Mouse (Mus musculus) adrenal gland, postnatal 25 days (tissue): ENCODE results near the gene Samd14. TPM values are rescaled to one million over a fixed set of nuclear protein-coding genes. Genes with fewer than 3 reads are reported as not detected.
A peak's percentile ranks its signal among the peaks of the same experiment; 100 is the strongest.
"Not testable (repeated sequence)": the region's sequence is repeated elsewhere in the genome, so short reads cannot be mapped to it uniquely, and the experiment has no call there.

Experiments
- DNase-seq: peaks from one replicate; pipeline ENCODE4 v3.0.0; 2021; ENCODE audit warnings: mixed read lengths
- total RNA-seq: library from RNA; stranded (reverse); gene quantifications from 2 replicates; pipeline ENCODE4 v1.2.3, GENCODE M21; 2021

The Samd14 gene
- total RNA-seq, 1 experiment from 2014 or later = 4.4 TPM

- DNase-seq = peak; percentile 87
Observed at GRCm38 (mm10) chr11:95006525-95007219, 3.0 kb upstream of the Samd14 start.

DNA sequence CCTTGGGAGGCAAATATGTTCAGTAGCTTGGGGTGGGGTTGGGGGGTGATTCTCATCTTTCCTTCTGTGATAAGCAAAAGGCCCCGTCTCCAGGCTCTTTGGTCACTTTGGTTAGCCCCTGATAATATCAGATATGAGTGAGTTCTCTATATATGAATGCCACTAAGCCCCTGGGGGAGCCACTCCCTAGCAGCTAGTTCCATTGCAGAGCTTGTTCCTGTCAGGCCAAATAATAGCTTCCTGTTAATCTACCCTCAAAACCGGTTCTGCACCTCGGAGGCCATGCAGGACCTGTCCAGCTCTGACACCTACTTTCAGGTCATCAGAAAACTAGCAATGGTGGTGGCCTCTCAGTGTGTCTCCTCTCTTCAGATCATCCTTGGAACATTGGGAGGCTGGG lies 2.3 kb upstream of the Samd14 start:
- DNase-seq = no peak

GRCm38 (mm10) chr11:95008661-95009628 lies 734 bp upstream of the Samd14 start:
- no peak for DNase-seq

- peak; percentile 32 for DNase-seq
Observed at GRCm38 (mm10) chr11:95010141-95010739, 561 bp downstream of the Samd14 start.

- not testable (repeated sequence) for DNase-seq
Observed at GRCm38 (mm10) chr11:95010841-95011403, 1.2 kb downstream of the Samd14 start.

DNA sequence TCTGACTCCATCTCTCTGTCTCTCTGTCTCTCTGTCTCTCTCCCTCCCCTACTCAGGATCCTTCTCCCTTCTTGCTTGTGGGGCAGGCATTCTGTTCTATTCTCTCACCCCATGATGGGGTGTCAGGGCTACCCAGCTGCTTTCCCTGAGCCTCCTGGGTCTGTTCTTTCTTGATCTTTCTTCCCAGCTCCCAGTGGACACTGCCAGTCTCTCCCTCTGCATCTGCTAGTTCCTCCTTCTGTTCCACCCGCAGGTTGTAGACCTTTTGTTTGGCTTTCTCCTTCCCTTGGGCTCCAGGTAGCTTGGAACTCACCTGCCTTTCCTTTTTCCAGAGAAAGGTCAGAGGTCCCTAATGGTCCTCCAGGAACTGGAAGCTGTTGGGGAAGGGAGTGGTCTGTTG lies 1.7 kb downstream of the Samd14 start:
- DNase-seq = no peak

DNA sequence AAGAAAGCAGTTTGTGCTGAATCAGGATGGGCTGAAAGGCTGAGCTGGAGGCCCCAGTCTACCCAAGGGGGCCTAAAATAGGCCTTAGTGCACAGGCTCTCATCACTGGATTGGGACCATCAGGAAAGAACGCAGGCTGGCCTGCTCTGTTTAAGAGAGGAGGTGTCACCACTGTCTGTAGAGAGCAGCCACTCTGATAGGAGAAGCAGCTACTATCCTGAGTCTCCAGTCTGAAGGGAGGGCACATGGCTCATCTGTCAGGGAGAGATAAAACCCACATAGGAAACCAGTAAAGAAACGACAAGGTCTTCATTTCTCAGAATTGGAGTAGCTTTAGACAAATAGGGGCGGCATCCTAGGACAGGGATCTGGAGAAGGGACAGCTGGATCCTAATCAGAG lies 2.4 kb downstream of the Samd14 start:
- DNase-seq = no peak

DNA sequence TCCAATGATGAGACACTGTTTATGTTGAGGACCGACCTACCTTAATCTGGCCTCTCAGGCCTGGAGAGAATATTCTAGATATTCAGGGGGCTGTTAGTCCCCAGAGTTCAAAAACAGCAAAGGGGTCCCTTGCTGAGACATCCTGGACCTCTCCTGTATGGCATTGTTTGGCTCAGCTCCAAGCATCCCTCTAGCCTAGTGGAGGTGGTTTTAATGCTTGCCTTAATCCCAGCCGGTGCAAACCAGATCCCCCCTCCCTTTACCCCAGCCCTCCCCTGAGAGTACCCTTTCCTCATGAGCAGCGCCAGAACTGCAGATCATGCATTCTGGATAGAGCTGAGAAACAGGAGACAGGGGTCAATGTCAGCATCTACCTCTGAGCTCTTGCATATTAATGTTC lies 2.8 kb downstream of the Samd14 start:
- no peak for DNase-seq

DNA sequence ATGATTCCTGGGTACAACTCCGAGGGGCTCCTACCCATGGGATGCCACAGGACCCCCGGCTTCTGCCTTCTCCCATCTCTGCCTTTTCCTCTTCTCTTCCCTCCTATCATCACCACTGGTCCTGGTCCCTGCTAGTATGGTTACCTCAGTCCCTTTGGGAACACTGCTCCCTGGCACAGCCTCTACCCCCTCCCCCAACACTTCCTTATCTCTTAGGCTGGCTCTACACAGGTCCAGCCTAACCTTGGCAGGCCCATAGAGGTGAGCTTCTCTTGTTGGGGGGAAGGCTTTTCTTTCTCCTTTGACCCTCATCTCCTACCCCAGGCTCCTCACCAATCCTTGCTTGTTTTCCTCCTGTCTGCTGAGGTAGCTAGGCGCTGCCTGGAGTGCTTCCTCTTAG lies 5.8 kb downstream of the Samd14 start:
- no peak for DNase-seq

DNA sequence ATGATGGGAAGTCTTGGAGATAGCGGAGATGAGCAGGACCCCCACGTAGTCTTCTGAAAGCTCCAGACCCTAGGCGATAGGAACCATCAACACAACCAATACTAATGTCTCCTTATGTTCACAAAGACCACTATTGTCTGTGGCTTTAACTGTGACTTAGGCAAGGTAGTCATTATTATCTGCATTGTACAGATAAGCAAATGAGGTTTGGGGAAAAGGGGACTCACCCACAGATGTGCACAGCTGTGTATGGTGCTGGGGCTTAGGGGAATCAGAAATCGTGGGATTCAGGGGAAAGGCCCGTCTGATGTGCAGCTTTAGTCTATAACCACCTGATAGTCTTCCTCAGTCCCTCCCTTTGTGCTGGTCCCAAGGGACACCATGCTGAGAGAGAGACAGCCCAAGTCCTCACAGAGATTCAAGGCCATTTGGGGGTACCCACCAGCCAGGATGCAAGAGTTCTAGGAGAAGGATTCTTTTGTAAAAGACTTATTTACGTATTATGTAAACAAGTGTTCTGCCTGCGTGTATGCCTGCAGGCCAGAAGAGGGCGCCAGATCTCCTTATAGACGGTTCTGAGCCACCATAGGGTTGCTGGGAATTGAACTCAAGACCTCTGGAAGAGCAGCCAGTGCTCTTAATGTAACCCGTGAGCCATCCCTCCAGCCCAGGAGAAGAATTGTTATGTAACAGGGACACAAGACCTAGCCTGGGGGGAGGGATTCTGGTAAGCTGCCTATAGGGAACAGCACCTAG lies 12.7 kb downstream of the Samd14 start:
- no peak for DNase-seq

GRCm38 (mm10) chr11:95023481-95023880 lies 13.8 kb downstream of the Samd14 start:
- DNase-seq = no peak

GRCm38 (mm10) chr11:95024439-95025184 lies 14.9 kb downstream of the Samd14 start:
- no peak for DNase-seq

- DNase-seq = no peak
Observed at GRCm38 (mm10) chr11:95025227-95026012, 15.7 kb downstream of the Samd14 start.

DNA sequence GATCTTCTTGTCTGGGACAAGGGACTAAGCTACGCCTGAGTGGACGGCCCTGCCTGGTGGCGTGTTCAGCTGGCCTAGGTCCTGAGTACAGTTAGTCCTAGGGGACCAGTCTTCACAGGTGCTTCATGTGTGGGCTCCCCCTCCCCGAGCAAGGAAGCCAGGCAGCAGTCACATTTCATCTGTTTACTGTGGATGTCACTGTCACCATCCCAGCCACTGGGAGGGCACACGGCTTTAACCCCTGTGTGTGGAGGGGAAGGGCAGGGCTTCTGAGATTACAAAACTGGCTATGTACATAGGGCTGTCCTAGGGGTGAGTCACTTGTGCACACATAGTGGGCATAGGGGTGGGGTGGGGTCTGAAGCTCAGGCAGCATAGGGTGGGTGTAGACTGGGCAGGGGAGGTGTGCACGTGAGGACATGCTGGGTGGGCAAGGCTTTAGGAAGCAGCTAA lies 16.4 kb downstream of the Samd14 start:
- no peak for DNase-seq

GRCm38 (mm10) chr11:95026849-95027248 lies 17.2 kb downstream of the Samd14 start:
- no peak for DNase-seq

DNA sequence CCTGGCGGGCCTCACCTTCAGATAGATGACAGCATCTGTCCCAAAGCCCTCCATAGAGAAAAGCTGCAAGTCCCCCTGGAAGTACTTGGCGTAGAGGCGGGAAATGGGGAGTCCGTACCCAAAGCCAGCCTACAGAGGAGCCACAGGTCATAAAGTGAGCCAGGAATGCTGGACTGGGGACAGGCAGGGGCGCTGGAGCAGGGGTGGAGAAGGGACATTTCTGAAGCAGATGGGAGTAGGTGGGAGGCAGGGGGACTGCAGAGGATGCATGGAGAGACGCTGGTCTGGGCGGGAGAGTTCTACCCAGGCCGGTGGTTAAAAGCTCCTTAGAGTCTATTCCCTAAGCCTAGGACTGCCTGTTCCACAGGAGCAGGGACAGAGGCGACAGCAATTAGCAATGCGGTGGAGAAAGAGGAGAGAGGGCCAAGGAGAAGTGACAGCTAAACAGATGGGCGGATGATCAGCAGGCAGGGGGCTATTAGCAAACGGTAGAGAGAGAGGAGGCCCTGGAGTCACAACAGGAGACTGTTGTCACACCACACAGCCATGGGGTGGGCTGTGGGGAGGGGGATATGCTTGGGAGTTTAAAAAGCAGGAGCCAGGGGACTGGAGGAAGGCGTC lies 18.3 kb downstream of the Samd14 start:
- DNase-seq = no peak

DNA sequence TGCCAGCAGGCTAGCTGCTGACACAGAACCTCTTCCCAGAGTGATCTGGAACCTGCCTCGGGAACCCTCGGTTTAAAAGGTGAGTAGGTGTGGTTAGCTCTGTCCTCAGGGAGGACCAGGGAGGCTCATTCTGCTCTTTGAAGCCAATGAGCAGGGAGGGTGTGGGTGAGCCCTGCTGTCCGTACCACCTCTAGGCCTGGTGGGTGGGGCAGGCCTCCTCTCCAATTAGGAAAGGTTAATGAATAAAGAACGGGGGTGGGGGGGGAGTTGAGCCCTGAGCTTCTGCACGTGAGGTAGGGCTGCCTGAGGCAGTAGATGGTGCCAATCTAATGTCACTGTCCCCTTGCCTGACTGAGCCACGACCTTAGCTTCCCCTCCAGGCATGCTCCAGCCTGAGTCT lies 23.3 kb downstream of the Samd14 start:
- no peak for DNase-seq

- DNase-seq = no peak
Observed at GRCm38 (mm10) chr11:95033617-95034016, 23.9 kb downstream of the Samd14 start.

DNA sequence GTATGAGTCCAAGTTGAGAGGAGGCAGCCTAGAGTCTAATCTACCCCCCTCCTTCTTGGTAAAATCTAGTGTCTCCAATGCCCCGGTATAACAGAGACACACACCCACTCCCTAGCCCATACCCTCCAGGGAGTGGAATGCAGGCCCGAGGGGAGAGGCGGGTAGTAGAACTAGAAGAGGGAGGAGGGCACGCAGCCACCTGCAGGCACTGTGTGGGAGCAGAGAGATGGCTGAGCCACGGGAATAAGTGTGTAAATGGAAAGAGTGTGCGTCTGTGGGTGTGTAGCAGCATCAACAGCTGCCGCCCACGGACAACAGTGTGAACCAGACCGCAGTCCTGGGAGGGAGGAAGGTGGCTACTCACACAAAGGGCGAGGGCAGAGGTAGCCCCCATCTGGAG lies 25.2 kb downstream of the Samd14 start:
- no peak for DNase-seq

DNA sequence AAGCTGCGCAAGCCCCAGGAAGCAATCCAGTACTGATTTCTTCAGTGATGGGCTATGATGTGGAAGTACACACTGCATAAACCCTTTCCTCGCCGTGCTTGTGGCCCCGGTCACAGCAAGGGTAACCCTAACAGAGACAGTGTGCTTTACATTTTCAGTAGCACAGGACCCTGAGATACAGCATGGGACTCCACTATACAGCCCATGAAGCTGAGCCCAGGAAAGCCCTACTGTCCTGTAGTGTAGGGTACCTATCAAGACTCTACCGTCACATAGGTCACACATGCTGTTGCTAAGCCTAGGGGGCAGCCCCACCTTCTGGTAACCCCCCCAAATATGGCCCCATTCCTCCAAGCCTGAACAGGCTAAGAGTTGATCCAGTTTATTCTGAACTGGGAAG lies 26.8 kb downstream of the Samd14 start:
- DNase-seq = no peak
